Mouse (Mus musculus): Measurements from ENCODE around the gene Phf23.

The Phf23 gene

GRCm38 (mm10) chr11:70021264-70022132, 25.9 kb downstream of the Phf23 start:
- peak; percentile 98 for DNase-seq (ENCODE audit: low read depth, low spot score)

GRCm38 (mm10) chr11:70023481-70024150, 28.0 kb downstream of the Phf23 start:
- DNase-seq (ENCODE audit: low read depth, low spot score), result no peak

DNA sequence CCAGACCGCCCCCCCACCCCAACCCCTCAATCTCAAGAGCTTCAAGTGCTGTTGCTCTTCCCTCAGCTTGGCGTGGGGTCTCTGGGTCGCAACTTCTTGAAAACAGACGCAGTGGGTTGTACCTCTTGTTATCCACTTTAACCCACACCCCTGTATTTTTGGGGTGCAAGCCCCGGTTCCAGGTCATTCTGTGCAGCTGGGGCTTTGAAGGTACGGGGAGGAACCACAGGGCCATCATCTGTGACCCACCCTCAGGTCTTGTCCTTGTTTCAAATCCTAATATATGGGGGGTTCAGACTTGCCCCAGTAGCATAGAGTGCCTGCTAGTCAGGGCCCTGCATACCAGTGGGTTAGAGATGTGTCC, 28.6 kb downstream of the Phf23 start:
- DNase-seq (ENCODE audit: low read depth, low spot score), result no peak

DNA sequence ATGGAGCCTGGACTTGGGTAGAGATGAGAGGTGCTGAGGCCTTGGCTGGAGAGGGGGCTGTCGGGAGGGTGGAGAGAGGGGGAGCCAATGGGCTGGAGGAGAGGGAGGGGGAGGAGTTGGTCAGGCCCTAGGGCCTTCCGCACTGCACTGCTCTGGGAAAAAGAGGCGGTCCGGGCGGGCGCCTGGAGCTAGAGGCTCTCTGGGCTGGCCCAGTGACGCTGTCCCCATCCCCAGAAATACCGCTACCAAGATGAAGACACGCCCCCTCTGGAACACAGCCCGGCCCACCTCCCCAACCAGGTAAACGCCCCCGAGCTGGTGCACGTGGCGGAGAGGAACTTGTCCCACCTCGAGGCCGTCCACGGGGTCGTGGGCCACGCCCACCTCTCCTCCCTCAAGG, 31.1 kb downstream of the Phf23 start:
- no peak for DNase-seq (ENCODE audit: low read depth, low spot score)

DNA sequence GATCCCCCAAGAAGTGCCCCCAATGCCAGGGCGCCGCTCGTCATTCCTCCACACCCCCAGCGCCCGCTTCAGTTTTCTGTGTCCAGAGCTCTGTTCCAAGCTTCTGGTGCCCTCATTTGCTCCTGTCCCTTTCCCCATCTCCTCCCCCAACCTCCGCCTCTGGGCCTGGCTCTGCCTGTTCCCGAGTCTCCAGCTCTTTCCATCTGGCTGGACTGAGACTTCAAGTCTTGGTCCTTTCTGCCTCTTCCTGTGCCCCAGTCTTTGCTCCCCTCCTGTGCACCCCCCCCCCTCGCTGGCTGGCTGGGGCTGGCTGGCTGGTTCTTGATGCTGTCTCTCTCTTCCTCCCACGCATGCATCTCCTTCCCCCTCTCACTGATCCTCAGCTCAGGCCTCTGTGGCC, 31.8 kb downstream of the Phf23 start:
- DNase-seq (ENCODE audit: low read depth, low spot score), result no peak

- DNase-seq (ENCODE audit: low read depth, low spot score), result no peak
Observed at GRCm38 (mm10) chr11:70028401-70029129, 33.0 kb downstream of the Phf23 start.

DNA sequence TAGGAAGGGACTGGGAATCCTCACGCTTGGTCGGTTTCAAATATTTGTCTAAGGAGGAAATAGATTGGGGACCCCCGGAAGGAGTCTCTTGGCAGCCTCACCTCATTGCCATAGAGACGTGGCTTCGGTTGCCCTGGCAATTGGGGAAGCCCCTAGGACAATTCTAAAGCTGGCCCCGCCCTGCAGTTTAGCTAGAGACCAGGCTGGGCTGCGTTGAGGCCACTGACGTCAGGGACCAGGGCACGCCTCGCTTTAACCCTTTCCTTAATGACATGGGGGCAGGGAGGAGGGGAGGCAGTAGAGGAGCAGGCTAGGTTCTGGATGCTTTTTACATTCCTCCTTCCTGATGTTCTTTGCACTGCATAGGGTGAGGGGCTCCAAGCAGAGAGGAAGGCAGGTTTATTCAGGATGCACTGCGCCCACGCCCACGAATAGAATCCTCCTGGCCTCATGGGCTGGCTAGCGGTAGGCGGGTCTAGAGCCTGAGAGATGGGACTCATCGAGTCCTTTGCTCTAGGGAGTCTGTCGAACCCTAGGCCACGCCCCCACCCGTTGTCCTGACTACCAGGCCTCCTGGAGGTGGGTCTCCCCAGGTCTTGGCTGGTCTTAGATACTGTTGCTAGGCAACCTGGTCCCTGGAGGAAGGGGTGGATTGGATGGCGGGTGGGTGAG, 33.7 kb downstream of the Phf23 start:
- peak; percentile 79 for DNase-seq (ENCODE audit: low read depth, low spot score)

- DNase-seq (ENCODE audit: low read depth, low spot score), result no peak
Observed at GRCm38 (mm10) chr11:70029829-70030550, 34.4 kb downstream of the Phf23 start.

- DNase-seq (ENCODE audit: low read depth, low spot score), result no peak
Observed at GRCm38 (mm10) chr11:70030651-70031320, 35.2 kb downstream of the Phf23 start.

DNA sequence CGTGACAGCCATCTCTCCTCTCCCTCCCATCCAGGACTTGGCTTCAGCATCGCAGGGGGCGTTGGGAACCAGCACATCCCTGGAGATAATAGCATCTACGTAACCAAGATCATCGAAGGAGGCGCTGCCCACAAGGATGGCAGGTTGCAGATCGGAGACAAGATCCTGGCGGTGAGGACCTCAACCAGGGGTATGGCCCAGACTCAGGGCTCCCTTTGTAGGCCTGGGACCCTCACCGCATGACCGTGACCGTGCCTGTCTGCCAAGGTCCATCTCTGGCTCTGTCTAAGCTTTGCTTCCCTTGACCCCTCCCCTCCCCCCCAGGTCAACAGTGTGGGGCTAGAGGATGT, 35.7 kb downstream of the Phf23 start:
- no peak for DNase-seq (ENCODE audit: low read depth, low spot score)

GRCm38 (mm10) chr11:70038174-70038573, 42.6 kb downstream of the Phf23 start:
- DNase-seq (ENCODE audit: low read depth, low spot score), result peak; percentile 44

GRCm38 (mm10) chr11:70039631-70040030, 44.1 kb downstream of the Phf23 start:
- DNase-seq (ENCODE audit: low read depth, low spot score), result no peak

DNA sequence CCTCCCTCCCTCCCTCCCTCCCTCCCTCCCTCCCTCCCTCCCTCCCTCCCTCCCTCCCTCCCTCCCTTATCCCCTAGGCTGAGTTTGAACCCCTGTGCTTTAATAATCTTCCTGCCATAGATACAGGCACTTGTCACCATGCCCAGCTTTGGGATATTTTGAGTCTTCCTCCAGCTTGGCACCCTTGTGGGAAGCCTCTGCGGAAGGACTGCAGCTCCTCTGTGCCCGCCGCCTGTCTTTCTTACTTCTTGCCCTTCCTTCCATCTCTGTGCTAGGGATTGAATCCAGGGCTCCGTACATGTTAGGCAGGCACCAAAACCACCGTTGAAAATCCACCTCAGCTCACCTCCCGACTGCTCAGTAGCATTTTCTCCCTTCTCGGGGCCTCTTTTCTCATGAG, 44.6 kb downstream of the Phf23 start:
- no peak for DNase-seq (ENCODE audit: low read depth, low spot score)

DNA sequence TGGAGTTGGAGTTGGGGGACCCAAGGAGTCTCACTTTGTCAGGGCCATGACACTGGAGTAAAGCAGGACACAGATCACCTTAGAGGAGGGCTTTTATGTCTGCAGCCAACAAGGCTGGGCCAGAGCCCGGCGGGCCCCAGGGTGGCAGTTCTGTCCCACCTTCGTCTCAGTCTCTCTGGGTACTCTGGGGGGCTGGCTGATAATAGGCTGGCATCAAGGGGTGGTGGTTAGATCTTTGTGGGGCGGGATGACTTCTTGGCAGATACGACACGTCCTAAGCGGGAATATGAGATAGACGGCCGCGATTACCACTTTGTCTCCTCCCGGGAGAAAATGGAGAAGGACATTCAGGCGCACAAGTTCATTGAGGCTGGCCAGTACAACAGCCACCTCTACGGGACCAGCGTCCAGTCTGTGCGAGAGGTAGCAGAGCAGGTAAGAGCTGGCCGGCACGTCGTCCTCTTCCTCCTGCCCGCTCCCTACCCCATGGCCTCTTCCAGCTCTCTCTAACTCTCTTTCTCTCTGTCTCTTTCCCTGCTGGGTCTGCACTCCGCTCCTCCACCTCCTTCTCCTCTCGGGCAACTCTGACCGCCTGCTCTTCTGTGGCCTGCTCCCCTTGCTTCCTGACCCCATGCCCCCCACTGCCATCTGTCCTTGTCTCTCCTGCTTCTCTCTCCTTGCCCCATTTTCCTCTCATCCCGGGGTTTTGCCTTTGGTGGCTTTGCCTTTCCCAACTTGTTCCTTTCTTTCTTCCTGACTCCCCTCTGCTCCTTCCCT, 46.9 kb downstream of the Phf23 start:
- DNase-seq (ENCODE audit: low read depth, low spot score), result no peak

DNA sequence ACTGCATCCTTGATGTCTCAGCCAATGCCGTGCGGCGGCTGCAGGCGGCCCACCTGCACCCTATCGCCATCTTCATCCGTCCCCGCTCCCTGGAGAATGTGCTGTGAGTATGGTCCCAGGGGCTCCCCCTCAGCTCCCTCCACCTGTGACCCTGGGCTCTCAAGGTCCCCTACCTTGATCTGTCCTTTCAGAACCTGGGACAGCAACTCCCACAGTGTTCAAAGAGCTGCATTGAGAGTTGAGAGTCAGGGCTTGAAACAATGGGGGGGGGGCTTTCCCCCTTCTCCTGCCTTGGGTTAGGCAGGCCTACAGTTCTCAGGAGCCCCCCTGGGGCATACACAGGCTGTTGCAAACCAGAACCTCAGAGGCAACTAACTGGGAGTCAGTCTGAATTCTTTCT, 48.1 kb downstream of the Phf23 start:
- no peak for DNase-seq (ENCODE audit: low read depth, low spot score)

DNA sequence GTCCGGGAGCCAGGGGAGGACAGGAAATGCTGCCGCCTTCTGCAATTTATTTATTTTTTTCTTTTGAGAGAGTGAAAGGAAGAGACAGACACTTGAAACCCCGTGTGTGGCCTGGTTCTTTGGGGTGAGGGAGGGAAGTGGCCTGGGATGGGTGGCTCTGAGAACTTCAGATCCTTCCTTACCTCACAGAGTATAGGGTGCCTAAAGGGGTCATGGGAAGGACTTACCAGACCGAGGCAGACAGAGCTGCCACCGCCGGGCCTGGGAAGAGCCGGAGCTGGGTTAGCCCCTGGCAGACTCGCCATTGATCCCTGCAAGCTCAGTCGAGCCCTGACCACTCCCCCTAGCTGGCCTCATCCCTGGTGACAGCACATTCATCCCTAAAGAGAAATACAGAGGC, 49.9 kb downstream of the Phf23 start:
- no peak for DNase-seq (ENCODE audit: low read depth, low spot score)

GRCm38 (mm10) chr11:70049366-70049765, 53.8 kb downstream of the Phf23 start:
- DNase-seq (ENCODE audit: low read depth, low spot score), result no peak

Measured in A20 (cell line).